Mouse (Mus musculus): ENCODE measurements around the gene Cfap77.

- TF ChIP-seq CTCF (IDR thresholded peaks at IDR 0.05; ENCODE audit: insufficient read depth, low read depth, low read length): no peak
- no peak for TF ChIP-seq POLR2A (IDR thresholded peaks at IDR 0.05; ENCODE audit: insufficient read depth, low read depth, low read length)
Measured at GRCm38 (mm10) chr2:29046151-29046550, 8.7 kb downstream of the Cfap77 start.
